Mouse (Mus musculus) cerebellum, adult 2 months (tissue): Measurements from ENCODE around the gene Mib2.

Experiments
- CTCF ChIP-seq: fragments of 200-500 bp; IDR thresholded peaks from 2 replicates; pipeline ENCODE4 v1.5.1; 2011; ENCODE audit warnings: low read depth, mild to moderate bottlenecking, control low read depth, low read length, moderate library complexity, borderline replicate concordance; ENCODE audit not compliant: insufficient read depth
- POLR2A ChIP-seq: fragments of 200-500 bp; IDR thresholded peaks from 2 replicates; pipeline ENCODE4 v1.6.1; 2011; ENCODE audit warnings: low read length, control low read depth, borderline replicate concordance; ENCODE audit not compliant: insufficient read depth

DNA sequence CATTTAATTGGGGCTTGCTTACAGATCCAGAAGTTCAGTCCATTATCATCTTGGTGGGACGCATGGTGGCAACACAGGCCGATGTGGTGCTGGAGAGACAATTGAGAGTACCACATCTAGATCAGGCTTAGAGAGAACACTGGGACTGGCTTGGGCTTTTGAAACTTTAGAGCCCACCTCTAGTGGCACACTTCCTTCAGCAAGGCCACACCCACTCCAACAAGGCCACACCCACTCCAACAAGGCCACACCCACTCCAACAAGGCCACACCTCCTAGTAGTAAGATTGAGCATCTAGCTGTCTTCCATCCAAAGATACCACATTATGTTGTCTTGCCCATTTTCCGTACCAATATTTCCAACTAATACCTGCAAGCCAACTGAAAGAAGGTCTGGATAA, 23.4 kb upstream of the Mib2 start:
- TF ChIP-seq POLR2A (no peak), CTCF (no peak)
